10 mouse cellular contexts compared by ENCODE assay signal in the genomic region with DNA sequence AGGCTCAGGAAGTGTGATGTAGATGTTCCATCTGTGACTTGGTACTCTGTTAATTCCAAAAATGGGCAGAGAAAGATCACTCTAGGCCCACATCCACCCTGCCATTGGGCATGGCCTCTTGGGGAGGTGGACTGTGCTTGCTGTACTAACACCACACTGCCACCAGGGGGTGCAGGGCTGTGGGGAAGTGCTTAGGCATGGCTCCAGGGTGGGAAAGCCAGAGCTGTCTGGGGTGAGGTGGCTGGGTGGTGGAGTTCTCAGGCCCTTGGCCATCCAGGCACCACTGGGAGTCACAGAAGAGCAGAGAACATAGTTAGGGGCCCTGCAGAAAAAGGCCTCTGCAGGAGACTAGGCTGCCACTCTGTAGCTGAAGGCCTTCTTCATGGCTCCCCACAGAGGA.
A peak's percentile ranks its signal among the peaks of the same experiment; 100 is the strongest.
DNase-seq lines count a peak whose midpoint lies in the region; TF ChIP-seq lines count a peak whose summit lies in the region.
"Had no signal": no experiment of that assay in that cellular context is flagged by ENCODE, and none has a peak within 500 bp of the region (broad histone marks: within the 10 kb centered on the region; RNA-seq: fewer than 3 reads in every experiment).

No protein-coding gene starts in this region.

- H3K27ac ChIP-seq in CH12.LX (ENCODE audit: insufficient read depth, low read depth), result no peak overlapping the region
- H3K27ac ChIP-seq in bone marrow, adult 2 months (ENCODE audit: control insufficient read depth, insufficient read depth, low read depth, low read length, poor library complexity), result no peak overlapping the region
- no peak overlapping the region for H3K27ac ChIP-seq in limb, embryonic 10.5 days
- H3K27ac ChIP-seq: macrophage had no signal

- no peaks in the 10 kb centered on the region for H3K79me2 ChIP-seq in CH12.LX (replicated peaks; ENCODE audit: control insufficient read depth, extremely low read depth, insufficient read depth, poor library complexity, severe bottlenecking)

- no peak overlapping the region for H3K9ac ChIP-seq in CH12.LX (ENCODE audit: insufficient read depth, low read depth)

- TF ChIP-seq POLR2A in CH12.LX (IDR thresholded peaks at IDR 0.05; ENCODE audit: low read depth, low read length), result no peak
- TF ChIP-seq POLR2A in bone marrow, adult 2 months (IDR thresholded peaks at IDR 0.05; ENCODE audit: borderline replicate concordance, control insufficient read depth, low read depth, low read length), result no peak

- dilution Hi-C loops in CH12.LX (cut with MboI; ENCODE audit: extremely low pct_ligation_motif_present, extremely low pct_unique_long_range_greater_than_20kb, low sequenced_read_pairs), result no loop called here

- peaks cover 5% of the 10 kb centered on the region for H3K9me3 ChIP-seq in CH12.LX (replicated peaks; ENCODE audit: low read length)
- H3K9me3 ChIP-seq in limb, embryonic 10.5 days (replicated peaks), result no peaks in the 10 kb centered on the region

- peak; percentile 63 to 80; a peak in 3 of 4 replicates for TF ChIP-seq CTCF in CH12.LX (conservative IDR thresholded peaks at IDR 0.05 in 1 of 2, IDR thresholded peaks at IDR 0.05 in 1 of 2; ENCODE audit: low read depth in 2 of 2, low read length in 2 of 2)
- peak; percentile 83 for TF ChIP-seq CTCF in bone marrow, adult 2 months (IDR thresholded peaks at IDR 0.05; ENCODE audit: control insufficient read depth, insufficient read depth, low read length)

- no peak overlapping the region for H3K4me2 ChIP-seq in CH12.LX (ENCODE audit: insufficient read depth, low read depth, poor library complexity, severe bottlenecking)

- TF ChIP-seq EP300 in CH12.LX (IDR thresholded peaks at IDR 0.05; ENCODE audit: low read length), result no peak

- H3K36me3 ChIP-seq in CH12.LX (replicated peaks in 1 of 2; ENCODE audit: control insufficient read depth in 1 of 2, insufficient read depth in 1 of 2, low read length in 1 of 2), result no peaks in the 10 kb centered on the region
- no peaks in the 10 kb centered on the region for H3K36me3 ChIP-seq in limb, embryonic 10.5 days

- no peaks in the 10 kb centered on the region for H3K4me1 ChIP-seq in CH12.LX (ENCODE audit: control insufficient read depth in 1 of 2, insufficient read depth in 2 of 2)
- H3K4me1 ChIP-seq in bone marrow, adult 2 months (ENCODE audit: control insufficient read depth, insufficient read depth, low read length), result no peaks in the 10 kb centered on the region
- H3K4me1 ChIP-seq in limb, embryonic 10.5 days, result no peaks in the 10 kb centered on the region

- peak; percentile 12 for DNase-seq in kidney, adult 9 months
- no peak for DNase-seq in kidney, adult 11 months
- peak; percentile 44 for DNase-seq in CH12.LX (ENCODE audit: extremely low read depth)
- peak; percentile 47 for DNase-seq in limb, embryonic 10.5 days (ENCODE audit: low spot score)
- DNase-seq in spleen, postnatal 36 days (ENCODE audit: low spot score in 2 of 2), result peak; percentile 28 to 50
- DNase-seq in layer of hippocampus, adult 11-12 months (ENCODE audit: low spot score), result no peak
- no peak for DNase-seq in Muller cell, postnatal 12 days (ENCODE audit: inconsistent ontology term)

- in situ Hi-C loops in CH12.LX (cut with MboI; ENCODE audit: low pct_ligation_motif_present, low pct_unique_long_range_greater_than_20kb, low sequenced_read_pairs), result no loop called here

- no peaks in the 10 kb centered on the region for H3K27me3 ChIP-seq in CH12.LX (replicated peaks)
- no peaks in the 10 kb centered on the region for H3K27me3 ChIP-seq in limb, embryonic 10.5 days (ENCODE audit: low read depth, poor library complexity, severe bottlenecking)

- no peak overlapping the region for H3K4me3 ChIP-seq in CH12.LX (replicated peaks in 1 of 3; ENCODE audit: low read depth in 2 of 3, low read length in 2 of 3, poor library complexity in 1 of 3)
- no peak overlapping the region for H3K4me3 ChIP-seq in bone marrow, adult 2 months (replicated peaks; ENCODE audit: control insufficient read depth, low read depth, low read length)
- no peak overlapping the region for H3K4me3 ChIP-seq in limb, embryonic 10.5 days
- H3K4me3 ChIP-seq: erythroblast, embryonic 14.5 days had no signal

- TF ChIP-seq RAD21 in CH12.LX (IDR thresholded peaks at IDR 0.05; ENCODE audit: low read depth, low read length), result peak; percentile 57

TF ChIP-seq in CH12.LX, 34 proteins besides CTCF, POLR2A, EP300 and RAD21:
- TF ChIP-seq E2F4 (IDR thresholded peaks at IDR 0.05; ENCODE audit: insufficient replicate concordance, low read depth, low read length) (no peak), KAT2A (IDR thresholded peaks at IDR 0.05; ENCODE audit: insufficient replicate concordance, low read length) (no peak), SMC3 (IDR thresholded peaks at IDR 0.05; ENCODE audit: low read depth, low read length) (peak; percentile 91), NELFE (IDR thresholded peaks at IDR 0.05; ENCODE audit: low read depth, low read length) (no peak), ELF1 (IDR thresholded peaks at IDR 0.05; ENCODE audit: low read depth, low read length) (no peak), CHD2 (IDR thresholded peaks at IDR 0.05; ENCODE audit: low read length) (no peak), TCF12 (IDR thresholded peaks at IDR 0.05; ENCODE audit: low read depth, low read length) (no peak)

Comparison
In these comparisons a context has a peak if more than half of its experiments do, and no peak if none do; other contexts are left out.
1. DNase-seq: peak in kidney, adult 9 months (single experiment), CH12.LX (single experiment), limb, embryonic 10.5 days (single experiment) and spleen, postnatal 36 days (2 of 2); none in kidney, adult 11 months (single experiment), layer of hippocampus, adult 11-12 months (single experiment) and Muller cell, postnatal 12 days (single experiment).